Mouse (Mus musculus): ENCODE results near the gene Isca1. TPM values are rescaled to one million over a fixed set of nuclear protein-coding genes. Genes with fewer than 3 reads are reported as not detected.
"Not testable (repeated sequence)": the region's sequence is repeated elsewhere in the genome, so short reads cannot be mapped to it uniquely, and the experiment has no call there.

The Isca1 gene
- polyA plus RNA-seq, 1 experiment, result 58.8 TPM

DNA sequence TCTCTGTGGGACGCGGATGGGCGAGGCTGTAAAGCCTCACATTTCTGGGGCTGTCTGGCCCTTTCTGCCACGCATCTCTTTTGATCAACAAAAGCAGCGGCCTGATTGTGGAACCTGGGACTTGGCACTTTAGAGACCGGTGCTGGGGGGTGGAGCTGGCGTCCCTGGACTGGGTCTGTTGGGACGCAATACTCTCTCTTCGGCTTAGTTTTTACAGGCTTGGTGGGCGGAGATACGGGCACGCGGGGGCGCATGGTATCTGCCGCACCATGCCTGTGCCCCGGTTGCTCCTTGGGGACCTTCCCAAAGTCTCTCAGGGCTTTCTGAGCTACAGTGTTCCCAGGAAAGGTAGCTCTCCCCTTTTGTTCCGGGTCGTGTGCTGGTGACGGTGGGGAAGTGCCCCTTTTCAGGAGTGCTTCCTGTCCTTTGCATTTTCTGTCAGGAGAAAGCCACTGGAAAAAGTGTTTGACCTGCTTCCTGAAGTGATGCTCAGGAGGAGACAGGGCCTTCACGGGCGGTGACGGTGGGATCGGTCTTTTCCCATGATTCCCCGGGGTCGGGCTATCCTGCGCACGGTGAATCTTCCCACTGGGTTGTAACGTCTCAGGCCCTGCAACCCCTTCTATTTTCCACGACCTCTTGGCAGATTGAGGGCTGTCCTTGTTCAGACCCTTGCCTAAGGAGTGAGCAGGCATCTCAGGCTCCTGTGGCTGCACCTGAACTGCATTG is 43.3 kb downstream of the Isca1 start:
- Histone ChIP-seq H3ac (ENCODE audit: control insufficient read depth, insufficient read length) (no peak overlapping the region), H3K36me3 (ENCODE audit: control insufficient read depth, insufficient read depth) (no peaks in the 10 kb centered on the region), H3K4me2 (ENCODE audit: low read depth) (no peak overlapping the region), H3K27me3 (ENCODE audit: control insufficient read depth, insufficient read depth, insufficient read length) (peaks cover 46% of the 10 kb centered on the region), H3K4me3 (no peak overlapping the region), H3K79me2 (ENCODE audit: control insufficient read depth, insufficient read depth) (no peaks in the 10 kb centered on the region)
- TF ChIP-seq MAX (IDR thresholded peaks at IDR 0.05; ENCODE audit: low read depth) (no peak), MYOD1 (IDR thresholded peaks at IDR 0.05; ENCODE audit: control insufficient read depth in 1 of 3, insufficient read length in 2 of 3, low read depth in 2 of 3) (no peak), E2F4 (IDR thresholded peaks at IDR 0.05; ENCODE audit: insufficient read depth) (no peak), POLR2AphosphoS2 (IDR thresholded peaks at IDR 0.05; ENCODE audit: insufficient read length, low read depth) (no peak), MYOG (IDR thresholded peaks at IDR 0.05; ENCODE audit: control insufficient read depth in 1 of 3, insufficient read depth in 1 of 3, insufficient read length in 2 of 3, low read depth in 2 of 3) (no peak), CEBPB (IDR thresholded peaks at IDR 0.05; ENCODE audit: insufficient read depth, poor library complexity, severe bottlenecking) (no peak)

DNA sequence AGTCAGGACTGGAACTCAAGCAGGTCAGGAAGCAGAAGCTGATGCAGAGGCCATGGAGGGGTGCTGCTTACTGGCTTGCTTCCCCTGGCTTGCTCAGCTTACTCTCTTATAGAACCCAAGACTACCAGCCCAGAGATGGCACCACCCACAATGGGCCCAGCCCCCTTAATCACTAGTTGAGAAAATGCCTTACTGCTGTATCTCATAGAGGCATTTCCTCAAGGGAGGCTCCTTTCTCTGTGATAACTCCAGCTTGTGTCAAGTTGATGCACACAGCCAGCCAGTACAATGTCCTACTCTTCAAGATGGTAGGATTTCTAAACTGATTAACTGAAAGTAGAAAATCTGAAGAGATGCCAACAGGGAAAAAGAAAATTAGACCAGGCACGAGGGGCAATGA is 47.5 kb downstream of the Isca1 start:
- H3K27me3 ChIP-seq (ENCODE audit: control insufficient read depth, insufficient read depth, insufficient read length), result peaks cover 44% of the 10 kb centered on the region
- H3ac ChIP-seq (ENCODE audit: control insufficient read depth, insufficient read length); H3K4me3 ChIP-seq; H3K4me2 ChIP-seq (ENCODE audit: low read depth); H3K79me2 ChIP-seq (ENCODE audit: control insufficient read depth, insufficient read depth); H3K36me3 ChIP-seq (ENCODE audit: control insufficient read depth, insufficient read depth): not testable (repeated sequence)

DNA sequence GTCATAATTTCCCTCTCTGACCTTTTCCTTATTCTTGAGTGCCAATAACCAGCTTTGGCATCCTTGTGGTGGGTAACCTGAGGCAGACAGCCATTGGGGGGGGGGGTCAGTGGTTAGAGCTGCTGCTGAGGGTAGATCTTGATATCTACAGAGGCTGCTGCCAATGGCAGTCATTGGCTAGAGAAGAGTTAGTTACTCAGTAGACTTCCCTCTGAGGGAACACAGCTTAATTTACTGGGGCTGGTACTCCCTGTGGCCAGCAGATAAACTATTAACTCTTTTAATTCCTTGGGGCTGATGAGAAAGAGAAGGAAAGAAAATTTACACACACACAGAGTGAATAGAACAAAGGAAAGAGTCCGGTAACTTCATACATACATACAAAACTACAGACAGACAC is 50.1 kb downstream of the Isca1 start:
- H3K4me3 ChIP-seq, result no peak overlapping the region
- H3K4me2 ChIP-seq (ENCODE audit: low read depth), result no peak overlapping the region
- H3K36me3 ChIP-seq (ENCODE audit: control insufficient read depth, insufficient read depth), result no peaks in the 10 kb centered on the region
- TF ChIP-seq SRF (IDR thresholded peaks at IDR 0.05; ENCODE audit: control insufficient read depth, insufficient read length, low read depth), result no peak
- TF ChIP-seq MYOD1 (IDR thresholded peaks at IDR 0.05; ENCODE audit: control insufficient read depth in 1 of 3, insufficient read length in 2 of 3, low read depth in 2 of 3), result no peak
- TF ChIP-seq E2F4 (IDR thresholded peaks at IDR 0.05; ENCODE audit: insufficient read depth), result no peak
- H3ac ChIP-seq (ENCODE audit: control insufficient read depth, insufficient read length), result no peak overlapping the region
- no peaks in the 10 kb centered on the region for H3K79me2 ChIP-seq (ENCODE audit: control insufficient read depth, insufficient read depth)
- peaks cover 53% of the 10 kb centered on the region for H3K27me3 ChIP-seq (ENCODE audit: control insufficient read depth, insufficient read depth, insufficient read length)

DNA sequence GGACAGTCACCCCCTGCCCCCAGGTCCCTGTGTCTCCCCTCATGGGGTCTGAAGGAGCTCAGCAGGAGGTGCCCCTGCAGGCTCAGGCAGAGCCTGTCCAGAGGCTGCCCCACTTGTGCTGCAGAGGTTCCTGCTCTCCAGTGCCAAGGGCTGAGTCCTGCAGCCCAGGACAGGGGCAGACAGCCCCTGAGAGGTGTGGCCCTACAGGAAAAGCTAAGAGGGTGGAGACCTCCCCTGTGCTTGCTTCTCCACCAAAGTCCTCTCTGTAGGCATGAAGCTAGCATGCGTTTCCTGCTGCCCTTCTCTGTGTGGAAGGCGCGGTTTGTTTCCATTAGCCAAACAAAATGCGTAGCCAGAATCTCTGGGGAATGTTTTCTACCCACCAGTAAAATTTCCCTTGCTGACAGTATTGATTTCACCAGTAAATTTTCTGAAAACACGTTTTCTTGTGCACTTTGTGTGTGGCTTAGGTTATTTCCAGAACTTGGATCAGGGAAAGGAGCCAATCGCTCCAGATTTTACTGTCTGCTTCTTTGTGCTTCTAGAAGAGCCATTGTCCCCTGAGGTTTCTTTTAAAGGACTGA is 50.7 kb downstream of the Isca1 start:
- H3K4me2 ChIP-seq (ENCODE audit: low read depth); H3K36me3 ChIP-seq (ENCODE audit: control insufficient read depth, insufficient read depth); H3K4me3 ChIP-seq; H3ac ChIP-seq (ENCODE audit: control insufficient read depth, insufficient read length); H3K79me2 ChIP-seq (ENCODE audit: control insufficient read depth, insufficient read depth): not testable (repeated sequence)
- H3K27me3 ChIP-seq (ENCODE audit: control insufficient read depth, insufficient read depth, insufficient read length), result peaks cover 51% of the 10 kb centered on the region

DNA sequence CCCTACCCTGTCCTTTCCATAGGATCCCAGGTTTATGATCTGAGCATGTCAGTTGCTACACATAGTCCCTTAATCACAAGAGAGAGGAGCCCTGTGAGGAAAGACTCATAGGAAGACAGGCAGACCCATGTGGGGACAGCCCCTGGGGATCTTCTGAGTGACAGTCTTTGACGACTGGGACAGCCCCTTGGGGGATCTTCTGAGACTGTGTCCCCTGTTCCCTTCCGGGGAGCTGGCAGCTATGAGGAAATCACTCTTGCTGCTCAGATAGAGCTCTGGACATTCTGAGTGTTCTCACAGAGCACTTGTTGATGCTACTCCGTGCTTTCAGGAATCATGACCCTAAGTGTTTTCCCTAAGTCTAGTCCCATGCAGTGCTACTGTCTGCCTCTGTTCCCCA is 55.9 kb downstream of the Isca1 start:
- H3ac ChIP-seq (ENCODE audit: control insufficient read depth, insufficient read length), result no peak overlapping the region
- H3K36me3 ChIP-seq (ENCODE audit: control insufficient read depth, insufficient read depth), result no peaks in the 10 kb centered on the region
- peaks cover 44% of the 10 kb centered on the region for H3K27me3 ChIP-seq (ENCODE audit: control insufficient read depth, insufficient read depth, insufficient read length)
- H3K4me2 ChIP-seq (ENCODE audit: low read depth), result no peak overlapping the region
- no peak for TF ChIP-seq USF1 (IDR thresholded peaks at IDR 0.05; ENCODE audit: low read depth)
- no peak for TF ChIP-seq TCF3 (IDR thresholded peaks at IDR 0.05; ENCODE audit: insufficient read length, low read depth)
- no peak for TF ChIP-seq POLR2A (IDR thresholded peaks at IDR 0.05; ENCODE audit: insufficient read length, low read depth)
- no peak for TF ChIP-seq E2F4 (IDR thresholded peaks at IDR 0.05; ENCODE audit: insufficient read depth)
- TF ChIP-seq REST (IDR thresholded peaks at IDR 0.05; ENCODE audit: insufficient read depth, insufficient read length), result no peak
- no peak for TF ChIP-seq TCF12 (IDR thresholded peaks at IDR 0.05; ENCODE audit: insufficient read depth, poor library complexity, severe bottlenecking)
- no peak for TF ChIP-seq POLR2AphosphoS2 (IDR thresholded peaks at IDR 0.05; ENCODE audit: insufficient read length, low read depth)
- TF ChIP-seq CEBPB (IDR thresholded peaks at IDR 0.05; ENCODE audit: insufficient read depth, poor library complexity, severe bottlenecking), result no peak
- no peaks in the 10 kb centered on the region for H3K79me2 ChIP-seq (ENCODE audit: control insufficient read depth, insufficient read depth)
- H3K4me3 ChIP-seq, result no peak overlapping the region

DNA sequence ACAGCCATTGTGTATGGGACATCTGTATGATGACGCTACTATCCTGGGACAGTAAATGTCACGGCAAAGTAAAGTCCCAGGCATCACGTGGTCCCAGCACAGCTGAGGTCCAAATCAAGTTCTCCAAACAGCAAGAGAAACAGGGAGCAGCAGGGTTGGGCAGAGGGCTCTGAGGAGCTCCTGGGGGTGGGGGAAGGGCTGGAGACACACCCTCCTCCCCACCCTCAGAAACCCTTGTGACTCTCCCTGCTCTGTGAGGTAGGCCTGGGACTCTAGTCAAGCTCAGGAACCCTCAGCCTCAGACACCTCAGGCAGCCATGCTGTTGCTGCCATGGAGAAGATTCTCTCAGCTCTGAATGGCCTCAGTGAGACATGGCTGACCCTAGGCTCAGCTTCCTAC is 57.6 kb downstream of the Isca1 start, which contains the start of gene Spata31d1b:
Gene Spata31d1b, plus strand, starts transcription at position 301 of the 400 bp plus-strand sequence.
- not testable (repeated sequence) for H3ac ChIP-seq (ENCODE audit: control insufficient read depth, insufficient read length); H3K4me3 ChIP-seq; H3K36me3 ChIP-seq (ENCODE audit: control insufficient read depth, insufficient read depth); H3K4me2 ChIP-seq (ENCODE audit: low read depth); H3K79me2 ChIP-seq (ENCODE audit: control insufficient read depth, insufficient read depth)
- H3K27me3 ChIP-seq (ENCODE audit: control insufficient read depth, insufficient read depth, insufficient read length), result peaks cover 40% of the 10 kb centered on the region
